Mouse (Mus musculus): Measurements from ENCODE around the gene Taldo1. TPM values are rescaled to one million over a fixed set of nuclear protein-coding genes. Genes with fewer than 3 reads are reported as not detected.

The Taldo1 gene
- polyA plus RNA-seq, 1 experiment from 2014 or later: 384 TPM

- no peak overlapping the region for H3K4me2 ChIP-seq (ENCODE audit: low read depth, low read length, severe bottlenecking)
- no peaks in the 10 kb centered on the region for H3K36me3 ChIP-seq (ENCODE audit: control insufficient read depth, insufficient read depth, low read length)
- no peak overlapping the region for H3K27ac ChIP-seq (ENCODE audit: low read depth, low read length)
- 71% methylated on average over 4 of the region's 4 CpGs for WGBS
- DNase-seq (ENCODE audit: low spot score) (no peak), ATAC-seq (replicated peaks; ENCODE audit: low FRiP score) (no peak)
- no peaks in the 10 kb centered on the region for H3K27me3 ChIP-seq (ENCODE audit: control insufficient read depth, insufficient read depth, low read length)
- 0 out of 2 replicates have a peak, but pooled peaks cover 2% of the 10 kb centered on the region for H3K4me1 ChIP-seq (replicated peaks; ENCODE audit: control insufficient read depth, insufficient read depth, low read length)
- no peak overlapping the region for H3K9ac ChIP-seq (ENCODE audit: low read length)
- H3K9me3 ChIP-seq (ENCODE audit: control insufficient read depth, low read length): no peaks in the 10 kb centered on the region
- H3K4me3 ChIP-seq (ENCODE audit: low read depth, low read length): no peak overlapping the region
Observed at GRCm38 (mm10) chr7:141423811-141424210, 31.8 kb downstream of the Taldo1 start.

GRCm38 (mm10) chr7:141426948-141427730, 35.1 kb downstream of the Taldo1 start:
- Histone ChIP-seq H3K27ac (ENCODE audit: low read depth, low read length) (no peak overlapping the region), H3K27me3 (ENCODE audit: control insufficient read depth, insufficient read depth, low read length) (no peaks in the 10 kb centered on the region), H3K9ac (ENCODE audit: low read length) (no peak overlapping the region), H3K4me3 (ENCODE audit: low read depth, low read length) (no peak overlapping the region), H3K4me1 (replicated peaks; ENCODE audit: control insufficient read depth, insufficient read depth, low read length) (peaks cover 4% of the 10 kb centered on the region; the same call in 1 of the 2 replicates), H3K9me3 (ENCODE audit: control insufficient read depth, low read length) (no peaks in the 10 kb centered on the region), H3K4me2 (ENCODE audit: low read depth, low read length, severe bottlenecking) (no peak overlapping the region), H3K36me3 (ENCODE audit: control insufficient read depth, insufficient read depth, low read length) (peaks cover 3% of the 10 kb centered on the region; the same call in 1 of the 2 replicates)
- DNase-seq (ENCODE audit: low spot score) (no peak), ATAC-seq (replicated peaks; ENCODE audit: low FRiP score) (no peak)
- WGBS: 84% methylated on average over 12 of the region's 12 CpGs

DNA sequence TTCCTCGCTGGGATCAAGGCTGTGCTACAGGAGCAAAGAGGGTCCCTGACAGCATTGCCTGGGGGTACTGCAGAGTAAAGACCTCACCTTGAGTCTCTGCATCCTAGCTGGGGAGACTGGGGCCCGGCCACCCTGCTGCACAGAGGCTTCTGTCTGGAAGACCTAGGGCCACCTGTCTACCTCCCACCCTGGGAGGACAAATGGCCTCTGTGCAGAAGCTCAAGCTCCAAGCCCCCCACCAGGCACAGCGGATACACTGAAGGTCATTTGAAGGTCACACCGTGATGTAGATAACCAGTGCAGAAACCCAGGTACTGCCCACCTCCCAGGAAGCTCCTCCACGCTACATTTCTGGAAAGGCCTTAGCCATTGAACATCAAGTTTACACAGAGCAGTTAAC, 36.7 kb downstream of the Taldo1 start:
- H3K27ac ChIP-seq (ENCODE audit: low read depth, low read length): no peak overlapping the region
- WGBS: 48% methylated on average over 5 of the region's 5 CpGs
- ATAC-seq (replicated peaks; ENCODE audit: low FRiP score): no peak; the same call in 1 of the 2 replicates
- H3K4me1 ChIP-seq (replicated peaks; ENCODE audit: control insufficient read depth, insufficient read depth, low read length): peaks cover 4% of the 10 kb centered on the region; the same call in 1 of the 2 replicates
- H3K9me3 ChIP-seq (ENCODE audit: control insufficient read depth, low read length): no peaks in the 10 kb centered on the region
- H3K9ac ChIP-seq (ENCODE audit: low read length): peak overlapping the region; percentile 57
- no peak for DNase-seq (ENCODE audit: low spot score)
- peaks cover 3% of the 10 kb centered on the region; the same call in 1 of the 2 replicates for H3K36me3 ChIP-seq (ENCODE audit: control insufficient read depth, insufficient read depth, low read length)
- H3K4me2 ChIP-seq (ENCODE audit: low read depth, low read length, severe bottlenecking): peak overlapping the region; percentile 64
- no peaks in the 10 kb centered on the region for H3K27me3 ChIP-seq (ENCODE audit: control insufficient read depth, insufficient read depth, low read length)
- H3K4me3 ChIP-seq (ENCODE audit: low read depth, low read length): peak overlapping the region; percentile 36

GRCm38 (mm10) chr7:141429310-141429709, 37.3 kb downstream of the Taldo1 start, which contains the start of gene Cend1:
TSS of gene Cend1 (minus strand) at chr7:141429491.
- DNase-seq (ENCODE audit: low spot score) (peak; percentile 86), ATAC-seq (replicated peaks; ENCODE audit: low FRiP score) (peak; percentile 86)
- H3K4me1 ChIP-seq (replicated peaks; ENCODE audit: control insufficient read depth, insufficient read depth, low read length): peaks cover 5% of the 10 kb centered on the region; the same call in 1 of the 2 replicates
- H3K9me3 ChIP-seq (ENCODE audit: control insufficient read depth, low read length): no peaks in the 10 kb centered on the region
- peaks cover 3% of the 10 kb centered on the region; the same call in 1 of the 2 replicates for H3K36me3 ChIP-seq (ENCODE audit: control insufficient read depth, insufficient read depth, low read length)
- H3K4me3 ChIP-seq (ENCODE audit: low read depth, low read length): peak within 1 kb of the TSS; percentile 36
- no peaks in the 10 kb centered on the region for H3K27me3 ChIP-seq (ENCODE audit: control insufficient read depth, insufficient read depth, low read length)
- no peak within 1 kb of the TSS for H3K27ac ChIP-seq (ENCODE audit: low read depth, low read length)
- 3% methylated on average over 19 of the region's 19 CpGs for WGBS
- H3K9ac ChIP-seq (ENCODE audit: low read length): peak within 1 kb of the TSS; percentile 57
- H3K4me2 ChIP-seq (ENCODE audit: low read depth, low read length, severe bottlenecking): peak within 1 kb of the TSS; percentile 64

- no peak for ATAC-seq (replicated peaks; ENCODE audit: low FRiP score)
- WGBS: 71% methylated on average over 9 of the region's 9 CpGs
- Histone ChIP-seq H3K4me1 (replicated peaks; ENCODE audit: control insufficient read depth, insufficient read depth, low read length) (peaks cover 12% of the 10 kb centered on the region), H3K4me2 (ENCODE audit: low read depth, low read length, severe bottlenecking) (peak overlapping the region; percentile 64; the same call in 1 of the 2 replicates), H3K4me3 (ENCODE audit: low read depth, low read length) (peak overlapping the region; percentile 36; the same call in 1 of the 2 replicates), H3K9ac (ENCODE audit: low read length) (peak overlapping the region; percentile 57; the same call in 1 of the 2 replicates), H3K36me3 (ENCODE audit: control insufficient read depth, insufficient read depth, low read length) (peaks cover 3% of the 10 kb centered on the region; the same call in 1 of the 2 replicates), H3K9me3 (ENCODE audit: control insufficient read depth, low read length) (no peaks in the 10 kb centered on the region), H3K27me3 (ENCODE audit: control insufficient read depth, insufficient read depth, low read length) (no peaks in the 10 kb centered on the region), H3K27ac (ENCODE audit: low read depth, low read length) (no peak overlapping the region)
- no peak for DNase-seq (ENCODE audit: low spot score)
Observed at GRCm38 (mm10) chr7:141429840-141430584, 38.0 kb downstream of the Taldo1 start.

GRCm38 (mm10) chr7:141430585-141431240, 38.7 kb downstream of the Taldo1 start:
- ATAC-seq (replicated peaks; ENCODE audit: low FRiP score) (no peak), DNase-seq (ENCODE audit: low spot score) (peak; percentile 49)
- 94% methylated on average over 9 of the region's 9 CpGs for WGBS
- no peak overlapping the region for H3K4me3 ChIP-seq (ENCODE audit: low read depth, low read length)
- H3K9me3 ChIP-seq (ENCODE audit: control insufficient read depth, low read length): no peaks in the 10 kb centered on the region
- peaks cover 3% of the 10 kb centered on the region; the same call in 1 of the 2 replicates for H3K36me3 ChIP-seq (ENCODE audit: control insufficient read depth, insufficient read depth, low read length)
- H3K27ac ChIP-seq (ENCODE audit: low read depth, low read length): no peak overlapping the region
- peaks cover 17% of the 10 kb centered on the region for H3K4me1 ChIP-seq (replicated peaks; ENCODE audit: control insufficient read depth, insufficient read depth, low read length)
- H3K9ac ChIP-seq (ENCODE audit: low read length): no peak overlapping the region
- H3K4me2 ChIP-seq (ENCODE audit: low read depth, low read length, severe bottlenecking): no peak overlapping the region
- H3K27me3 ChIP-seq (ENCODE audit: control insufficient read depth, insufficient read depth, low read length): no peaks in the 10 kb centered on the region

DNA sequence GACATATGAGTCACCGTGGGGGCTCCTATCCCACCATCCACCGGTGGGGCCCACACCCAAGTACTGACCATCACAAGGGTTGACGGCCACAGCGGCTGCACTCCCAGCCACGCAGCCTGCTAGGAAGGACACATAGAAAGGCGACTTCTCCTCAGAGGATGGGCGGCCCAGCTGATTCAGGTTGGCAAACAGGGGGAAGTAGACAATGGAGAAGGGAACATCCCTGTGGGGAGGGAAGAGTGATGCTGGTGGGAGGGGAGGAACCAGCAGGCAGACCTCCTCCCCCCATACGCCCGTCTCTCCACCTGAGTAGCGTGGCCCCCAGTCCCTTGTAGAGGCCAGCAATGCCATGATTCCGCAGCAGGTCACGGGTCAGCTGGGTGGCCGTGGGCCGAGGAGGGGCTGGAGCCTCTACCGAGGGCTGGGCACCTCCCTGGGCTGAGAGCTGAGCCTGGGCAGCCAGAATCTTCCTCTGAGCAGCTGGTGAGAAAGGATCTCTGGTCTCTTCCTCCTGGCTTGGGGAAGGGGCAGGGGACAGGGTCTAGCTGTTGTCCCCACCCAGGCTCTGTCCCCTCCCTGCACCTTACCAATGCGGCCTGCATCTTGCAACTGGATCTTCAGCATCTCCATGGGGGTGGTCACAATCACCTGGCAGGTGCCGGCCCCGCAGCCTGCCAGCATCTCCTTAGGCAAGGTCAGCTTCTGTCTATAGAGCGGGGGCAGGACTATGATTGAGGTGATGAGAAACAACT, 39.6 kb downstream of the Taldo1 start:
- no peak for ATAC-seq (replicated peaks; ENCODE audit: low FRiP score)
- H3K4me3 ChIP-seq (ENCODE audit: low read depth, low read length): no peak overlapping the region
- H3K27ac ChIP-seq (ENCODE audit: low read depth, low read length): no peak overlapping the region
- peaks cover 3% of the 10 kb centered on the region; the same call in 1 of the 2 replicates for H3K36me3 ChIP-seq (ENCODE audit: control insufficient read depth, insufficient read depth, low read length)
- H3K4me1 ChIP-seq (replicated peaks; ENCODE audit: control insufficient read depth, insufficient read depth, low read length): peaks cover 19% of the 10 kb centered on the region
- DNase-seq (ENCODE audit: low spot score): no peak
- no peaks in the 10 kb centered on the region for H3K27me3 ChIP-seq (ENCODE audit: control insufficient read depth, insufficient read depth, low read length)
- H3K4me2 ChIP-seq (ENCODE audit: low read depth, low read length, severe bottlenecking): no peak overlapping the region
- no peak overlapping the region for H3K9ac ChIP-seq (ENCODE audit: low read length)
- 91% methylated on average over 19 of the region's 19 CpGs for WGBS
- H3K9me3 ChIP-seq (ENCODE audit: control insufficient read depth, low read length): no peaks in the 10 kb centered on the region

Data from forebrain, embryonic 11.5 days (tissue).